Mouse (Mus musculus) brain, embryonic 18.5 days (tissue): Measurements from ENCODE around the gene Eepd1.

Source experiments
- DNase-seq: peaks from one replicate; pipeline ENCODE4 v3.0.0-alpha.2; 2012; ENCODE audit warnings: low read depth, low spot score

The Eepd1 gene

GRCm38 (mm10) chr9:25532105-25532504, 50.8 kb downstream of the Eepd1 start:
- DNase-seq, result no peak

- no peak for DNase-seq
These were observed 54.1 kb downstream of the Eepd1 start for GRCm38 (mm10) chr9:25535487-25535886.

GRCm38 (mm10) chr9:25539461-25539860, 58.1 kb downstream of the Eepd1 start:
- DNase-seq, result no peak

DNA sequence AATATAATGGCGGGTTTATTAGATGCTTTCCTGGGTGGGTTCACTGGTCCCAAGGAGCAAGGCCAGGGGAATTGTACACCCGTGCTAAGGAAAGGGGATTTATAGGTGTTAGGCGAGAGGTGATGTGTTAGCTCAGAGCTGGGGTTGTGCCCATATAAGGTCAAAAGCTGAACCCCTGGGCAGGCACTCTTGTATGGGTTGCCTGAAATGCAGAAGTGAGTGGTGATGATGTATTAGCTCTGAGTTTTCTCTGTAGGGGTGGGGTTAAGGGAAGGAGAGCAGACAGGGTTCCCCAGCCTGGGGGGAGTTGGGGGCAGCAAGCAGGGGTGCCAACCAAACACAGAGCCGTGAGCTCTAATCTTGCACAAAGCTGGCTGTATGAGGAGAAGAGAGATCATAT, 60.0 kb downstream of the Eepd1 start:
- no peak for DNase-seq

DNA sequence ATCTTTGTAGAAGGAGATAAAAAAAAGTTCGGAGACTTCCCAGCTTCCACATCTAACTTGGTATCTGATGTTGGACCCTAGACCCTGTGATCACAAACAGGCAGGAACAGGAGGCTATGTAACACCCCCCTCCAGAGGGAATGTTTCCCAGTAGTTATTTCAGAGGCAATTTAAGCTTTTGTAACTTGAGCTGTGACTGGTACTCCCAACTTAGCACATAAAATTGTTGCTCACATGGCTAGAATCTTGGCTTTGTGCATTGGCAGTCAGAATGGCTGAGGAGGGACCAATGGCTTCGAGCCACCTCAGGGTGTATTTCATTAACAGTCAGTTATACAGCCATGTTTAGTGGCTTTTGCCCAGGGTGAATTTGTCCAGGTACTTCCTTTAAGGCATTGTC, 63.9 kb downstream of the Eepd1 start:
- DNase-seq, result no peak

- no peak for DNase-seq
These were observed 68.0 kb downstream of the Eepd1 start for GRCm38 (mm10) chr9:25549130-25550060.

GRCm38 (mm10) chr9:25550196-25550595, 68.8 kb downstream of the Eepd1 start:
- no peak for DNase-seq

DNA sequence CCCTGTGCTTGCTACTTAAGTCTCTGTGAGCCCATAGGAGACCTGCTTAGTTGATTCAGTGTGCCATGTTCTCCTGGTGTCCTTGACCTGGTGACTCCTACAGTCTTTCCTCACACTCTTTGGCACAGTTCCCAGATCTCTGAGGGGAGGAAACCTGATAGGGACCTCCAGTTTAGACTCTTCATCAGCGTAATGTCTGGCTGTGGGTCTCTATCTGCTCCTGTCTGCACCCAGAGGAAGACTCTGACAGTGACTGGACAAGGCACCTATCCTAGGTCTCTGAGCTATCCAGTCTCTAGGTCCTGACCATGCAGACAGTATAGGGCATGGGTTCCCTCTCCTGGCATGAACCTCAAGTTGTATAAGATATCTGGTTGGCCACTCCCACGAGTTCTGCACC, 71.2 kb downstream of the Eepd1 start:
- no peak for DNase-seq

DNA sequence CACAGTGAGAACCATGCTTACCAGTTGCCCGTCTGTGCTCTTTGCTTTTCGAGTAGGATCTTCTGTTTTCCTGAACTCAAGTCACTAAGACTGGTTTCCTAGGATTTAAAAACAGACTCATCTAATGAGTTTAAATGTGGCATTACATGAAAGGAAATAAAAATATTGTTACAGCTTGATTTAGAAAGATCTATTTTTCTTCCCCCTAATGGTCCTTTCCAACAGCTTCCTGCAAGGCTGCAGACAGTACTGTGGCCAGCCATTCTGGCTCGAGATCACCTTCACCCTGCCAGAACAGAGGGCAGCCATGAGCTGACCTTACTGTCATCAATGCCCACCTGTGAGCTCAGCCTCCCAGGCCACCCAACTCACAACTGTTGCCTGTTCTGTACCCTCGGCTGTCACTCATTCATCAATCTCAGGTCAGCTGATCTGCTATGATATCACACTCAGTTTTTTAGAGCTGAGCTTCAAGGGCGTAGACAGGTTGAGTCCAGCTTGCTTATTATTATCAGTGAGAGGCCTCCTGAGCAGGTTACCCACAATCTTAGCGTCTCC, 73.0 kb downstream of the Eepd1 start:
- no peak for DNase-seq

DNA sequence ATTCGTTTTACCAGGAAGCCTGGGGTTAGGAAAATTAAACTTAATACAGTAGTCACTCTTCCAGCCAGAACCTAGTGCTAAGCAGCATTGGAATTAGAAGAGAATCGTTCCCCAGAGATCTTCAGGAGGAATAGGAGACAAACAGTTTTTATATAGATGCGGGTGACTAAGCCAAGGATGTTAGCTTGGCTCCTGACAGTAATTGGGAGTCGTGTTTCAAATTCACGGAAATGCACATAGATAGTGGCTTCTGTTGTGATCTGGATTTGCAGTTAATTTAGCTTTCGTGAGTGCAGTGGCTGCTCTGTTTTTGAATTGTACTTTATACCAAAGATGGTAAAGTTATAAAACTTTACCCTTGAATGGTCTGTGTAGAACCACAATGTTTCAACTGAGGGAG, 73.9 kb downstream of the Eepd1 start:
- DNase-seq, result no peak

GRCm38 (mm10) chr9:25556008-25556407, 74.7 kb downstream of the Eepd1 start:
- no peak for DNase-seq

- no peak for DNase-seq
These were observed 76.0 kb downstream of the Eepd1 start for GRCm38 (mm10) chr9:25557378-25557777.

DNA sequence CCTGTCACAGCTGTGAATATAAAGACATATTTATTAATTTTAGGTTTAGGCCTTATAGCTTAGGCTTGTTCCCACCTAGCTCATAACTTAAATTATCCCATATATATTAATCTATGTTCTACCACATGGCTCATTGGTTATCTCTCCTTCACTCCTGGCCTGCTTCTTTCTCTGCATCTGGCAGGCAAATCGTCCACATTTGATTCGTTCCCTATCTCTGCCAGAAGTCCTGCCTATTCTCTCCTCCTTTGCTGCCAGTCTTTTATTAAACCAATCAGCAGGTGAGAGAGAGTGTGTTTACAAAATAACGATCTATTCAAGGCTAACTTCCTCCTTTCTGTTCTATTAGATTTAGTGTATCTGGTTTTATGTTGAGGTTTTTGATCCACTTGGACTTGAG, 77.5 kb downstream of the Eepd1 start:
- no peak for DNase-seq

- DNase-seq, result no peak
These were observed 78.8 kb downstream of the Eepd1 start for GRCm38 (mm10) chr9:25560016-25560758.

GRCm38 (mm10) chr9:25561143-25561542, 79.8 kb downstream of the Eepd1 start:
- DNase-seq, result no peak

- DNase-seq, result no peak
These were observed 82.5 kb downstream of the Eepd1 start for GRCm38 (mm10) chr9:25563806-25564205.

- no peak for DNase-seq
These were observed 85.7 kb downstream of the Eepd1 start for GRCm38 (mm10) chr9:25567071-25567470.

GRCm38 (mm10) chr9:25568783-25569182, 87.4 kb downstream of the Eepd1 start:
- DNase-seq, result no peak

GRCm38 (mm10) chr9:25570011-25570410, 88.7 kb downstream of the Eepd1 start:
- no peak for DNase-seq

GRCm38 (mm10) chr9:25570436-25570835, 89.1 kb downstream of the Eepd1 start:
- no peak for DNase-seq

DNA sequence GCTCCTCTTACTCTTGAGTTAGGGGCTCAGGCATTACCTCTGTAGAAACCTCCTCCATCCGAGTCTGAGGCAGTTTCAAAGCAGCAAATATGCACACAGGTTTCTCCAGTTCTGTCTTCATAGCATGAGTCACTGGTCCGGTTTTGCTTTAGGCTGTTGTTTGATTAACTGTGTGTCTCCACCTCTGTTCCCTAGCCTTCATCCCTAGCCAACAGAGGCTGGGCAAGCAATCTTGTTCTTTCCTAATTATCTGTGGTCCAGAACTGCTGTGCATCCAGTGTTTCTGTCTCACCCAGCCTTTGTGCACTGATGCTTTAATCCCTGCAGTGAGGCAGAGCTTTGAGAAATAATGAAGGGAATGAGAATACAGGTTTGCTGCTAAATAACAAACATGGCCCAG, 90.0 kb downstream of the Eepd1 start:
- DNase-seq, result no peak

DNA sequence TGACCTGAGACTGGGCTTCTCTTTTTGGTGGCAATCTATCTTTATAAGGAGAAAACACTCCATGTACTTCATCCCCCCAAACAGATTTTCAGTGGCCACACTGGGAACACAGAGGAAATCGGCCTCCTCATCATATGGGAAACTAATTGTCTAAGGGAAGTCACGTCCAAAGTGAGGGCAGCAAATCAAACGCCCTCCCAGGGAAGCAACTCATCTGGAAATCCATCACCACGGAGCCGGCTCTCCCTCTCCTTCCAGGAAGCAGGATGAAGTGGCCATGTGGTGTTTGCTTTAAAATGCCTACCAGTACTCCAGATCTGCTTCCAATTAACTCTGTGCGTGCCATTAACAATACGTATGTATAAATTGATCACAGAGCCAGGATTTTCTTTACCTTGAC, 92.4 kb downstream of the Eepd1 start:
- DNase-seq, result no peak

GRCm38 (mm10) chr9:25574186-25574585, 92.8 kb downstream of the Eepd1 start:
- DNase-seq, result no peak
